Mouse (Mus musculus) embryonic facial prominence, embryonic 12.5 days (tissue): ENCODE data around the gene Bmpr2. TPM values are rescaled to one million over a fixed set of nuclear protein-coding genes. Genes with fewer than 3 reads are reported as not detected.

ENCODE experiments used
- ATAC-seq: fragments of 200-750 bp; cut with Nextera tagmentation; 2 replicates; pipeline ENCODE4 v1.8.0; 2017; ENCODE audit not compliant: insufficient number of reproducible peaks, insufficient read depth, low FRiP score, low TSS enrichment
- H3K27ac ChIP-seq: fragments of 300-500 bp; sonication (generic); 2 replicates; pipeline ENCODE4 v1.5.1; 2016; ENCODE audit warnings: mild to moderate bottlenecking
- H3K27me3 ChIP-seq: fragments of 300-500 bp; sonication (generic); 2 replicates; pipeline ENCODE4 v1.6.1; 2016; ENCODE audit warnings: mild to moderate bottlenecking, moderate library complexity
- H3K36me3 ChIP-seq: fragments of 300-500 bp; sonication (generic); 2 replicates; pipeline ENCODE4 v1.6.1; 2016; ENCODE audit warnings: mild to moderate bottlenecking
- H3K4me1 ChIP-seq: fragments of 300-500 bp; sonication (generic); 2 replicates; pipeline ENCODE4 v1.6.1; 2016
- H3K4me2 ChIP-seq: fragments of 300-500 bp; sonication (generic); replicated peaks from 2 replicates; pipeline ENCODE4 v1.6.1; 2016; ENCODE audit warnings: mild to moderate bottlenecking, moderate library complexity
- H3K4me3 ChIP-seq: fragments of 300-500 bp; sonication (generic); 2 replicates; pipeline ENCODE4 v1.5.1; 2016; ENCODE audit warnings: mild to moderate bottlenecking
- H3K9ac ChIP-seq: fragments of 300-500 bp; sonication (generic); 2 replicates; pipeline ENCODE4 v1.6.1; 2016; ENCODE audit warnings: mild to moderate bottlenecking, moderate library complexity
- H3K9me3 ChIP-seq: fragments of 300-500 bp; sonication (generic); 2 replicates; pipeline ENCODE4 v1.6.1; 2016; ENCODE audit warnings: mild to moderate bottlenecking, moderate library complexity
- WGBS: fragments of 180-500 bp; shearing (Covaris S2); methylation state at CpG from one replicate; pipeline ENCODE4 v1.1.7; 2016; 5-methylcytosine and 5-hydroxymethylcytosine counted together
- polyA plus RNA-seq: library from polyadenylated mRNA; unstranded; fragments of >200 nt; fragmentation: Nextera tagmentation; extraction: Ambion mirVana; gene quantifications from 2 replicates; pipeline ENCODE4 v1.2.1, GENCODE M21; 2016

Gene Bmpr2
- polyA plus RNA-seq, 1 experiment from 2014 or later = 10.5 TPM

DNA sequence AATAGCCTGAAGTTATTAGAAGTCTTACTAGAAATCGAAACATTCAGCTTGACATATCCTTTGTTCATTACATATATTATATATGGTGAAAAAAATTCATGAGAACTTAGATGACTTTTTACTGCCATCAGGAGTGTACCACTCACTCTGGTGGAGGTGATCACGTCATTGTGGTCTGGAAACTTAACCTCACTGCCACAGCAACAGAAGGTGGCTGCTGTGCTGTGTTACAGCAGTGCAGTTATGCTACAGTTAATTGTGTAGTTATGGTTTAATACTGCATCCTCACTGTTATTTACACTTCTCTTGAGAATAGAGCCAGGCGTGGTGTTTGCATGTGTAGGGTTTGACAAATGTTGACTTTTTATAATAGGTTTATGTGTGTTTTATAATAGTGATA is 154.2 kb downstream of the Bmpr2 start:
- Histone ChIP-seq H3K27ac (no peak overlapping the region), H3K4me3 (no peak overlapping the region), H3K9me3 (no peaks in the 10 kb centered on the region), H3K4me2 (no peak overlapping the region), H3K36me3 (no peaks in the 10 kb centered on the region), H3K9ac (no peak overlapping the region), H3K27me3 (no peaks in the 10 kb centered on the region), H3K4me1 (peaks cover 17% of the 10 kb centered on the region)
- 80% methylated on average over 3 of the region's 3 CpGs for whole genome bisulfite sequencing
- no peak for ATAC-seq

- H3K27ac ChIP-seq = no peak overlapping the region
- no peaks in the 10 kb centered on the region for H3K27me3 ChIP-seq
These were observed 154.9 kb downstream of the Bmpr2 start for GRCm38 (mm10) chr1:59918075-59918474.

GRCm38 (mm10) chr1:59923201-59923600 is 160.0 kb downstream of the Bmpr2 start:
- Histone ChIP-seq H3K36me3 (no peaks in the 10 kb centered on the region), H3K4me2 (no peak overlapping the region)

More at GRCm38 (mm10) chr1:59918075-59918474, 154.9 kb downstream of the Bmpr2 start:
- ATAC-seq = no peak
- H3K4me1 ChIP-seq = peaks cover 17% of the 10 kb centered on the region
- no peak overlapping the region for H3K9ac ChIP-seq
- no peak overlapping the region for H3K4me2 ChIP-seq
- H3K4me3 ChIP-seq = no peak overlapping the region
- H3K36me3 ChIP-seq = no peaks in the 10 kb centered on the region
- no peaks in the 10 kb centered on the region for H3K9me3 ChIP-seq

GRCm38 (mm10) chr1:59923673-59924072 is 160.5 kb downstream of the Bmpr2 start:
- 78% methylated on average over 1 of the region's 1 CpGs for WGBS
- Histone ChIP-seq H3K27ac (no peak overlapping the region), H3K9ac (no peak overlapping the region), H3K4me1 (no peaks in the 10 kb centered on the region), H3K36me3 (no peaks in the 10 kb centered on the region), H3K9me3 (no peaks in the 10 kb centered on the region), H3K4me2 (no peak overlapping the region), H3K27me3 (no peaks in the 10 kb centered on the region), H3K4me3 (no peak overlapping the region)
- no peak for ATAC-seq

More at GRCm38 (mm10) chr1:59923201-59923600, 160.0 kb downstream of the Bmpr2 start:
- Histone ChIP-seq H3K4me3 (no peak overlapping the region), H3K4me1 (no peaks in the 10 kb centered on the region), H3K9me3 (no peaks in the 10 kb centered on the region), H3K9ac (no peak overlapping the region), H3K27me3 (no peaks in the 10 kb centered on the region), H3K27ac (no peak overlapping the region)
- no peak for ATAC-seq
- 78% methylated on average over 1 of the region's 1 CpGs for WGBS

DNA sequence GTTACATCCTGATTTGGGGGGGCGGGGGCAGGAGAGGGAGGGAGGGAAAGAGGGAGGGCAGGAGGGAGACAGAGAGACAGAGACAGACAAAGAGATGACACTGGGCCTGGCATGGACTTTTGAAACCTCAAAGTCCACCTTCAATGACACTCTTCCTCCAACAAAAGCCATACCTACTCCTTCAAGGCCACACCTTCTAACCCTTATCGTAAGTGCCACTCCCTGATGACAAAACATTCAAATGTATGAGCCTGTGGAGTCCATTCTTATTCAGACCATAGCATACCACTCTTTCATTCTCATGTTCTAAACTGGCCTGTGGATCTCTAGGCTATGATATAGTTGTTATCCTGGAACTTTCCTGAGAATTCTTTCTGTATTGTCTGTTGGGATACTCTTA is 161.2 kb downstream of the Bmpr2 start:
- no peaks in the 10 kb centered on the region for H3K4me1 ChIP-seq
- H3K27me3 ChIP-seq = no peaks in the 10 kb centered on the region
- no peak overlapping the region for H3K4me3 ChIP-seq
- H3K9ac ChIP-seq = no peak overlapping the region
- ATAC-seq = no peak
- no peaks in the 10 kb centered on the region for H3K36me3 ChIP-seq
- no peak overlapping the region for H3K4me2 ChIP-seq
- 82% methylated on average over 2 of the region's 2 CpGs for WGBS
- H3K27ac ChIP-seq = no peak overlapping the region
- H3K9me3 ChIP-seq = no peaks in the 10 kb centered on the region

DNA sequence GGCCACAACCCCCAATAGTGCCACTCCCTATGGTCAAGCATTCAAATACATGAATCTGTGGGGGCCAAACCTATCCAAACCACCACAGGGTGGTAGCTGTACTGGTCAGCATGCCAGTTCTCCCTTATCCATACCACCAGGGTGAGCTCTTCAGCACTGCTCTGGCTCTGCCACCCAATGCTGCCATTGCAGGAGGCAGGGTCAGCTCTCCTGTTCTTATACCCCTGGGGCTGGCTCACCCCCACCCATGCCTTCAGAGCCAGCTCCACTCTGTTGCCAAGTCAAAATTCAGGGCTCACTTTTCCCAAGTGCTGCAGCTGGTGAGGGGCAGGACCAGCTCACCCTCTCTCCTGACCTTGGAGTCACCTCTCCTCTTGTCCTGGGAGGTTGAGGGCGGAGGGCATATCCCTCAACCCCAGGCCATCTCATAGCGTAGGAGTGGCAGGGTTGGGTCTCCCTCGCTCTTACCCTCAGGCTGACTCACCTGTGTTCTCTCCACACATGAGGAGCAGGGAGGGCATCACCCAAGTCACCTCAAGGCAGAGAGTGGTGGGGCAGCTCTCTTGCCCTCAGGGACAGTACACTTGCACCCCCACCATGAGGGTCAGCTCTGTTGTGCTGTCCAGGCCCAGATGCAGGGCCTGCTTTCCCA is 162.9 kb downstream of the Bmpr2 start:
- peak; percentile 35; the same call in 1 of the 2 replicates for ATAC-seq
- WGBS = 83% methylated on average over 3 of the region's 3 CpGs
- Histone ChIP-seq H3K27ac (no peak overlapping the region), H3K27me3 (no peaks in the 10 kb centered on the region), H3K4me1 (no peaks in the 10 kb centered on the region), H3K4me2 (no peak overlapping the region), H3K9me3 (no peaks in the 10 kb centered on the region), H3K4me3 (no peak overlapping the region), H3K9ac (no peak overlapping the region), H3K36me3 (no peaks in the 10 kb centered on the region)

DNA sequence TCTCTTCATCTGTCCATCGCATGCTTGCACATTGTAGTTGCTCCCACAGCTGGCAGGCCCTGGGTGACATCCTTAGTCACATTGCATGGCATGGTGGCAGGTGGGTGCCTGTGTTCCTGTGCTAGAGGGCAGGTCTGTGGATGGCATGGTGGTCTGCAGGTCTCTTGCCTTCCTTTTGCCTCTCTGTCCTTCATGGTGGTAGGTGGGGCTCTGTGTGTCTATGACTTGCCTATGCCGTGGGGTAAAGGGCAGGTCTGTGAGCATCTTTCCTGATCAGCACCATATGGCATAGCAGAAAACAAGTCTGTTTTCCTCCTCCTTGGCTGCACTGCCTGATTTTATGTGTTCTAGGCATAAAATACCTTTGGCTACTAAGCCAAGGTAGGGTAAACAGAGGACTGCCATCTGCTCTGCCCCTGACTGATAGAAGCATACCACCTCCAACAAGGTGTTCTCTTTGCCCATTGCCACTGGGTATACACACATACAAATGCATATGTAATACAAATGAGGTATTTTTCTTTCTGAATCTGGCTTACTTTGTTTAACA is 164.0 kb downstream of the Bmpr2 start:
- H3K4me1 ChIP-seq = no peaks in the 10 kb centered on the region
- H3K27ac ChIP-seq = no peak overlapping the region
- H3K4me3 ChIP-seq = no peak overlapping the region
- no peak overlapping the region for H3K4me2 ChIP-seq
- WGBS = 71% methylated on average over 2 of the region's 2 CpGs
- no peaks in the 10 kb centered on the region for H3K36me3 ChIP-seq
- no peaks in the 10 kb centered on the region for H3K27me3 ChIP-seq
- H3K9ac ChIP-seq = no peak overlapping the region
- H3K9me3 ChIP-seq = no peaks in the 10 kb centered on the region
- ATAC-seq = no peak

Other genes starting within 250 kb of the Bmpr2 start
- gene Gm973, start 247.1 kb upstream of the Bmpr2 start, polyA plus RNA-seq = 0.67 and 0.82 TPM in 2 replicates
- 451 and 494 TPM in 2 replicates for gene Sumo1, start 92.6 kb upstream of the Bmpr2 start, polyA plus RNA-seq
- 243 and 271 TPM in 2 replicates for gene Nop58, start 78.4 kb upstream of the Bmpr2 start, polyA plus RNA-seq
- gene Fam117b, start 149.6 kb downstream of the Bmpr2 start, polyA plus RNA-seq = 19.2 and 21.1 TPM in 2 replicates